Mouse (Mus musculus): ENCODE measurements around the gene Olfr1443.

Olfr1443 gene

DNA sequence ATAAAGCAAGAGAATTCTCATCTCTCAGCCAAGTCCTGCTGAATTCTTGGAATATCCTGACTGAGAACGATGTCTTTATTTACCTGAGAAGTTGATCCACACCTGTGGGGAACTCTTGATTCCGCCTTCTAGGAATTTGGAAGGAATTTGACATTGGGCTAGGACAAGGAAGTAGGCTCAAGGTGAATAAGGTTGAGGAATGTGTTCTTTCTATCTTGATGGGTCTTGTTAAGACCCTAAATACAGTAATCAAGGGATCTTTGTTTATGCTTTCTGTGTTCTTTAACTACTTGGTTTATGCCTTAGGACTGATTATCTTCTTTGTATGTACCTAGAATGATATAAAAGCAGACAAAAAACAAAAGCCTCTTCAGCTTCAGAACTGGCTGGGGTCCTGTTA, 54.0 kb downstream of the Olfr1443 start:
- no peak for DNase-seq (ENCODE audit: low read depth, low spot score)

All from telencephalon, adult 2 months (tissue).